Mouse (Mus musculus) left cerebral cortex, postnatal 10 days (tissue): Measurements from ENCODE around the gene D8Ertd738e. TPM values are rescaled to one million over a fixed set of nuclear protein-coding genes. Genes with fewer than 3 reads are reported as not detected.

Experiments used
- microRNA-seq: library from miRNA; unstranded; fragments of <30 nt; microRNA quantifications from one replicate; pipeline ENCODE4 v1.2.0, GENCODE M21; 2022
- total RNA-seq, 2 experiments: library from RNA; stranded (reverse); gene quantifications; 2 replicates each; pipeline ENCODE4 v1.2.3; 2021

The D8Ertd738e gene
- total RNA-seq, 2 experiments from 2014 or later, result 130 to 136 TPM

Small RNAs within 50 kb of the gene (microRNA-seq; reads per million reads assigned to microRNA genes)
- gene Mir23a (6,017 reads per million, percentile 93 among the genes with 10 or more reads in this experiment), gene Mir24-2 (not detected), gene Mir27a (76.8 reads per million, percentile 54 among the genes with 10 or more reads in this experiment), gene Mir3074-2 (not detected)

Other genes starting within 250 kb of the D8Ertd738e start
- under 1 TPM; 0.34 to 0.65 TPM for gene 1700067K01Rik, start 248.2 kb downstream of the D8Ertd738e start, total RNA-seq
- under 1 TPM in 1 of 2 experiments, not detected in 1; 0.51 TPM for gene 2210011C24Rik, start 237.5 kb downstream of the D8Ertd738e start, total RNA-seq
- 10 to 100 TPM in 1 of 2 experiments, 1 to 10 TPM in 1; 9.2 to 11.3 TPM for gene Palm3, start 228.2 kb downstream of the D8Ertd738e start, total RNA-seq
- 1 to 10 TPM in 1 of 2 experiments, under 1 TPM in 1; 0.86 to 1.0 TPM for gene Il27ra, start 207.1 kb downstream of the D8Ertd738e start, total RNA-seq
- gene Rln3, start 204.7 kb downstream of the D8Ertd738e start, total RNA-seq, result not detected
- gene Gm10643, start 184.6 kb downstream of the D8Ertd738e start, total RNA-seq, result 1 to 10 TPM; 2.8 to 3.1 TPM
- gene Rfx1, start 182.9 kb downstream of the D8Ertd738e start, total RNA-seq, result 10 to 100 TPM; 19.2 to 21.3 TPM
- gene Dcaf15, start 145.0 kb downstream of the D8Ertd738e start, total RNA-seq, result 10 to 100 TPM; 30.4 to 33.8 TPM
- not detected for gene Podnl1, start 123.7 kb downstream of the D8Ertd738e start, total RNA-seq
- 10 to 100 TPM; 66.7 to 70.7 TPM for gene Cc2d1a, start 101.8 kb downstream of the D8Ertd738e start, total RNA-seq
- 1 to 10 TPM; 2.9 to 3.2 TPM for gene 4930432K21Rik, start 101.7 kb downstream of the D8Ertd738e start, total RNA-seq
- 1 to 10 TPM; 5.4 to 6.8 TPM for gene Nanos3, start 64.5 kb downstream of the D8Ertd738e start, total RNA-seq
- gene Zswim4, start 12.7 kb downstream of the D8Ertd738e start, total RNA-seq, result 10 to 100 TPM; 14.2 to 14.3 TPM
- gene Mri1, start 7.6 kb upstream of the D8Ertd738e start, total RNA-seq, result 10 to 100 TPM; 21.8 to 22.3 TPM
- gene Ccdc130, start 20.7 kb upstream of the D8Ertd738e start, total RNA-seq, result 10 to 100 TPM; 24.1 to 27.1 TPM
- gene Cacna1a, start 138.7 kb upstream of the D8Ertd738e start, total RNA-seq, result 100 to 1,000 TPM; 269 to 287 TPM